Mouse (Mus musculus): ENCODE results near the gene Nfia. TPM values are rescaled to one million over a fixed set of nuclear protein-coding genes. Genes with fewer than 3 reads are reported as not detected.

Gene Nfia
- polyA plus RNA-seq, 1 experiment from 2014 or later: 45.1 TPM

- H3K4me1 ChIP-seq (replicated peaks): peaks cover 20% of the 10 kb centered on the region
- no peak overlapping the region for H3K4me3 ChIP-seq
- no peak for ATAC-seq (ENCODE audit: low read depth)
- H3K27ac ChIP-seq (replicated peaks): no peak overlapping the region
- no peaks in the 10 kb centered on the region for H3K9me3 ChIP-seq
- 40% methylated on average over 3 of the region's 3 CpGs for WGBS
- no peak overlapping the region for H3K9ac ChIP-seq
- no peak overlapping the region for H3K4me2 ChIP-seq
- no peaks in the 10 kb centered on the region for H3K36me3 ChIP-seq
- H3K27me3 ChIP-seq: no peaks in the 10 kb centered on the region
These were observed 219.3 kb downstream of the Nfia start for GRCm38 (mm10) chr4:97991880-97992279.

- no peak for ATAC-seq (ENCODE audit: low read depth)
- H3K27ac ChIP-seq (replicated peaks): no peak overlapping the region
- H3K9me3 ChIP-seq: no peaks in the 10 kb centered on the region
- H3K9ac ChIP-seq: no peak overlapping the region
- H3K4me1 ChIP-seq (replicated peaks): peaks cover 22% of the 10 kb centered on the region
- no peaks in the 10 kb centered on the region for H3K36me3 ChIP-seq
- 85% methylated on average over 8 of the region's 8 CpGs for WGBS
- H3K27me3 ChIP-seq: no peaks in the 10 kb centered on the region
- H3K4me3 ChIP-seq: no peak overlapping the region
- no peak overlapping the region for H3K4me2 ChIP-seq
These were observed 223.6 kb downstream of the Nfia start for GRCm38 (mm10) chr4:97995911-97996712.

- WGBS: 81% methylated on average over 11 of the region's 11 CpGs
- Histone ChIP-seq H3K4me1 (replicated peaks) (peaks cover 28% of the 10 kb centered on the region), H3K9me3 (no peaks in the 10 kb centered on the region), H3K9ac (no peak overlapping the region), H3K27ac (replicated peaks) (peak overlapping the region; percentile 55; the same call in 1 of the 2 replicates), H3K4me3 (no peak overlapping the region), H3K36me3 (no peaks in the 10 kb centered on the region), H3K27me3 (no peaks in the 10 kb centered on the region), H3K4me2 (no peak overlapping the region)
- ATAC-seq (ENCODE audit: low read depth): no peak
These were observed 224.8 kb downstream of the Nfia start for GRCm38 (mm10) chr4:97997151-97997817.

- Histone ChIP-seq H3K4me1 (replicated peaks) (peaks cover 57% of the 10 kb centered on the region), H3K4me2 (no peak overlapping the region), H3K4me3 (no peak overlapping the region), H3K9ac (no peak overlapping the region), H3K27ac (replicated peaks) (0 out of 2 replicates have a peak overlapping the region, but pooled peaks have one; percentile 89), H3K36me3 (no peaks in the 10 kb centered on the region), H3K27me3 (no peaks in the 10 kb centered on the region), H3K9me3 (no peaks in the 10 kb centered on the region)
- WGBS: 80% methylated on average over 5 of the region's 5 CpGs
- no peak for ATAC-seq (ENCODE audit: low read depth)
These were observed 229.7 kb downstream of the Nfia start for GRCm38 (mm10) chr4:98002206-98002605.

- no peaks in the 10 kb centered on the region for H3K36me3 ChIP-seq
- no peaks in the 10 kb centered on the region for H3K27me3 ChIP-seq
- no peak overlapping the region for H3K4me3 ChIP-seq
- WGBS: 16% methylated on average over 12 of the region's 12 CpGs
- H3K27ac ChIP-seq (replicated peaks): peak overlapping the region; percentile 89
- peak overlapping the region; percentile 22 for H3K4me2 ChIP-seq
- H3K4me1 ChIP-seq (replicated peaks): peaks cover 67% of the 10 kb centered on the region
- peak overlapping the region; percentile 26; the same call in 1 of the 2 replicates for H3K9ac ChIP-seq
- no peaks in the 10 kb centered on the region for H3K9me3 ChIP-seq
- peak; percentile 81 for ATAC-seq (ENCODE audit: low read depth)
These were observed 231.0 kb downstream of the Nfia start for GRCm38 (mm10) chr4:98003323-98004107.

- Histone ChIP-seq H3K27me3 (no peaks in the 10 kb centered on the region), H3K4me1 (replicated peaks) (peaks cover 71% of the 10 kb centered on the region), H3K4me3 (no peak overlapping the region), H3K9ac (no peak overlapping the region), H3K36me3 (no peaks in the 10 kb centered on the region), H3K27ac (replicated peaks) (peak overlapping the region; percentile 89), H3K9me3 (no peaks in the 10 kb centered on the region), H3K4me2 (peak overlapping the region; percentile 22; the same call in 1 of the 2 replicates)
- peak; percentile 88 for ATAC-seq (ENCODE audit: low read depth)
- 13% methylated on average over 11 of the region's 11 CpGs for WGBS
These were observed 231.6 kb downstream of the Nfia start for GRCm38 (mm10) chr4:98004108-98004625.

- Histone ChIP-seq H3K9ac (no peak overlapping the region), H3K27me3 (no peaks in the 10 kb centered on the region), H3K36me3 (no peaks in the 10 kb centered on the region), H3K4me3 (no peak overlapping the region), H3K4me1 (replicated peaks) (peaks cover 78% of the 10 kb centered on the region), H3K27ac (replicated peaks) (peak overlapping the region; percentile 89), H3K4me2 (no peak overlapping the region), H3K9me3 (no peaks in the 10 kb centered on the region)
- no peak for ATAC-seq (ENCODE audit: low read depth)
- 51% methylated on average over 6 of the region's 6 CpGs for WGBS
These were observed 232.5 kb downstream of the Nfia start for GRCm38 (mm10) chr4:98004986-98005385.

GRCm38 (mm10) chr4:98008814-98009368, 236.4 kb downstream of the Nfia start:
- Histone ChIP-seq H3K4me2 (no peak overlapping the region), H3K36me3 (no peaks in the 10 kb centered on the region), H3K9ac (peak overlapping the region; percentile 35; the same call in 1 of the 2 replicates), H3K4me1 (replicated peaks) (peaks cover 64% of the 10 kb centered on the region), H3K27ac (replicated peaks) (peak overlapping the region; percentile 78), H3K4me3 (no peak overlapping the region), H3K9me3 (no peaks in the 10 kb centered on the region), H3K27me3 (no peaks in the 10 kb centered on the region)
- WGBS: 20% methylated on average over 4 of the region's 4 CpGs
- no peak for ATAC-seq (ENCODE audit: low read depth)

GRCm38 (mm10) chr4:98009966-98010365, 237.4 kb downstream of the Nfia start:
- no peaks in the 10 kb centered on the region for H3K27me3 ChIP-seq
- ATAC-seq (ENCODE audit: low read depth): no peak; the same call in 1 of the 2 replicates

GRCm38 (mm10) chr4:98019811-98020210, 247.3 kb downstream of the Nfia start:
- Histone ChIP-seq H3K27me3 (no peaks in the 10 kb centered on the region), H3K4me3 (no peak overlapping the region), H3K27ac (replicated peaks) (no peak overlapping the region), H3K9ac (no peak overlapping the region), H3K4me1 (replicated peaks) (peaks cover 23% of the 10 kb centered on the region), H3K4me2 (no peak overlapping the region), H3K9me3 (no peaks in the 10 kb centered on the region), H3K36me3 (peaks cover 24% of the 10 kb centered on the region)
- 66% methylated on average over 3 of the region's 3 CpGs for WGBS
- ATAC-seq (ENCODE audit: low read depth): no peak

More at GRCm38 (mm10) chr4:98009966-98010365, 237.4 kb downstream of the Nfia start:
- Histone ChIP-seq H3K4me1 (replicated peaks) (peaks cover 53% of the 10 kb centered on the region), H3K36me3 (peaks cover 9% of the 10 kb centered on the region), H3K9me3 (no peaks in the 10 kb centered on the region), H3K4me3 (no peak overlapping the region), H3K4me2 (no peak overlapping the region), H3K27ac (replicated peaks) (peak overlapping the region; percentile 78), H3K9ac (no peak overlapping the region)
- 81% methylated on average over 2 of the region's 2 CpGs for WGBS

- no peak for ATAC-seq (ENCODE audit: low read depth)
- Histone ChIP-seq H3K4me3 (no peak overlapping the region), H3K4me2 (no peak overlapping the region), H3K27me3 (no peaks in the 10 kb centered on the region), H3K4me1 (replicated peaks) (peaks cover 23% of the 10 kb centered on the region), H3K36me3 (peaks cover 18% of the 10 kb centered on the region), H3K9ac (no peak overlapping the region), H3K27ac (replicated peaks) (no peak overlapping the region), H3K9me3 (no peaks in the 10 kb centered on the region)
- 94% methylated on average over 7 of the region's 7 CpGs for WGBS
These were observed 248.3 kb downstream of the Nfia start for GRCm38 (mm10) chr4:98020836-98021235.

All from neural tube, embryonic 13.5 days (tissue).